Mouse (Mus musculus): ENCODE data around the gene Cttnbp2nl.

- TF ChIP-seq CTCF (IDR thresholded peaks at IDR 0.05; ENCODE audit: insufficient read depth, low read depth, low read length) (peak; percentile 99), POLR2A (IDR thresholded peaks at IDR 0.05; ENCODE audit: insufficient read depth, low read depth, low read length) (no peak)
Measured at GRCm38 (mm10) chr3:104992709-104993388, 60.1 kb downstream of the Cttnbp2nl start.

Measured in olfactory bulb, adult 2 months (tissue).